Mouse (Mus musculus): ENCODE measurements at regions not wholly inside any gene's neighbourhood (a gene's known extent, or its start where the extent isn't known, plus 50 kb on each side); places are given as distances from the start of the nearest gene placed in this dataset.

GRCm38 (mm10) chr12:112373966-112374365, 115.3 kb upstream of the A530016L24Rik start:
- no peak for DNase-seq (ENCODE audit: low spot score in 2 of 2)

- DNase-seq (ENCODE audit: low spot score in 2 of 2), result no peak
These were observed 113.0 kb upstream of the A530016L24Rik start for GRCm38 (mm10) chr12:112376236-112376635.

GRCm38 (mm10) chr12:112376701-112377100, 112.5 kb upstream of the A530016L24Rik start:
- no peak for DNase-seq (ENCODE audit: low spot score in 2 of 2)

- no peak for DNase-seq (ENCODE audit: low spot score in 2 of 2)
These were observed 110.6 kb upstream of the A530016L24Rik start for GRCm38 (mm10) chr12:112378482-112379243.

- DNase-seq (ENCODE audit: low spot score in 2 of 2), result no peak
These were observed 101.4 kb upstream of the A530016L24Rik start for GRCm38 (mm10) chr12:112387836-112388235.

- DNase-seq (ENCODE audit: low spot score in 2 of 2), result no peak
These were observed 93.3 kb upstream of the A530016L24Rik start for GRCm38 (mm10) chr12:112395909-112396308.

- DNase-seq (ENCODE audit: low spot score in 2 of 2), result no peak
These were observed 85.5 kb upstream of the A530016L24Rik start for GRCm38 (mm10) chr12:112403688-112404240.

- no peak for DNase-seq (ENCODE audit: low spot score in 2 of 2)
These were observed 84.9 kb upstream of the A530016L24Rik start for GRCm38 (mm10) chr12:112404338-112404737.

- no peak for DNase-seq (ENCODE audit: low spot score in 2 of 2)
These were observed 83.5 kb upstream of the A530016L24Rik start for GRCm38 (mm10) chr12:112405781-112406213.

GRCm38 (mm10) chr12:112411612-112412350, 77.5 kb upstream of the A530016L24Rik start:
- DNase-seq (ENCODE audit: low spot score in 2 of 2), result no peak

- DNase-seq (ENCODE audit: low spot score in 2 of 2), result no peak
These were observed 76.9 kb upstream of the A530016L24Rik start for GRCm38 (mm10) chr12:112412351-112412697.

GRCm38 (mm10) chr12:112415926-112416473, 73.2 kb upstream of the A530016L24Rik start:
- no peak for DNase-seq (ENCODE audit: low spot score in 2 of 2)

GRCm38 (mm10) chr12:112416537-112416936, 72.7 kb upstream of the A530016L24Rik start:
- no peak for DNase-seq (ENCODE audit: low spot score in 2 of 2)

- DNase-seq (ENCODE audit: low spot score in 2 of 2), result no peak
These were observed 70.6 kb upstream of the A530016L24Rik start for GRCm38 (mm10) chr12:112418636-112419035.

GRCm38 (mm10) chr12:112422177-112422576, 67.1 kb upstream of the A530016L24Rik start:
- no peak for DNase-seq (ENCODE audit: low spot score in 2 of 2)

GRCm38 (mm10) chr12:112424150-112424549, 65.1 kb upstream of the A530016L24Rik start:
- DNase-seq (ENCODE audit: low spot score in 2 of 2), result no peak

GRCm38 (mm10) chr12:112426681-112427080, 62.6 kb upstream of the A530016L24Rik start:
- DNase-seq (ENCODE audit: low spot score in 2 of 2), result no peak

GRCm38 (mm10) chr12:112430104-112430846, 59.0 kb upstream of the A530016L24Rik start:
- no peak for DNase-seq (ENCODE audit: low spot score in 2 of 2)

- DNase-seq (ENCODE audit: low spot score in 2 of 2), result no peak
These were observed 55.9 kb upstream of the A530016L24Rik start for GRCm38 (mm10) chr12:112433315-112433714.

GRCm38 (mm10) chr12:112434673-112435294, 54.5 kb upstream of the A530016L24Rik start:
- no peak for DNase-seq (ENCODE audit: low spot score in 2 of 2)

All from layer of hippocampus, adult 8-10 months (tissue).